Mouse (Mus musculus): Measurements from ENCODE around the gene Nme2.

- TF ChIP-seq POLR2A (IDR thresholded peaks at IDR 0.05; ENCODE audit: insufficient read length, low read depth) (peak; percentile 84), MAX (IDR thresholded peaks at IDR 0.05; ENCODE audit: low read depth) (no peak), TCF12 (IDR thresholded peaks at IDR 0.05; ENCODE audit: insufficient read depth, poor library complexity, severe bottlenecking) (no peak), USF1 (IDR thresholded peaks at IDR 0.05; ENCODE audit: low read depth) (no peak), E2F4 (IDR thresholded peaks at IDR 0.05; ENCODE audit: insufficient read depth) (no peak), MYOG (IDR thresholded peaks at IDR 0.05; ENCODE audit: control insufficient read depth in 1 of 3, insufficient read depth in 1 of 3, insufficient read length in 2 of 3, low read depth in 2 of 3) (peak in 1 of 3 experiments; percentile 46), TCF3 (IDR thresholded peaks at IDR 0.05; ENCODE audit: insufficient read length, low read depth) (no peak), MYOD1 (IDR thresholded peaks at IDR 0.05; ENCODE audit: control insufficient read depth in 1 of 3, insufficient read length in 2 of 3, low read depth in 2 of 3) (peak in 1 of 3 experiments; percentile 53), REST (IDR thresholded peaks at IDR 0.05; ENCODE audit: insufficient read depth, insufficient read length) (no peak), POLR2AphosphoS2 (IDR thresholded peaks at IDR 0.05; ENCODE audit: insufficient read length, low read depth) (peak; percentile 66), CEBPB (IDR thresholded peaks at IDR 0.05; ENCODE audit: insufficient read depth, poor library complexity, severe bottlenecking) (no peak)
Observed at GRCm38 (mm10) chr11:93995720-93996305, 39.8 kb upstream of the Nme2 start, which contains the start of gene Spag9.

Measured in myocyte (in vitro differentiated cells).